Mouse (Mus musculus) MEL (cell line): Measurements from ENCODE around the gene Abhd8. TPM values are rescaled to one million over a fixed set of nuclear protein-coding genes. Genes with fewer than 3 reads are reported as not detected.
A peak's percentile ranks its signal among the peaks of the same experiment; 100 is the strongest.

Source experiments
- DNase-seq: peaks from one replicate; pipeline ENCODE4 v3.0.0; 2011; ENCODE audit warnings: low read depth, low spot score
- H3K27ac ChIP-seq: 2 replicates; pipeline ENCODE4 v1.5.1; 2012; ENCODE audit warnings: low read depth, mild to moderate bottlenecking, control low read depth, low read length, moderate library complexity; ENCODE audit not compliant: control insufficient read depth
- H3K27me3 ChIP-seq, 2 experiments: fragments of 150-350 bp in 1 of 2; sonication (generic) in 1 of 2; 2 replicates each; pipeline ENCODE4 v1.6.1; 2012; ENCODE audit warnings: low read length in 2 of 2, mild to moderate bottlenecking in 2 of 2, improper control_type of control experiment in 1 of 2, moderate library complexity in 1 of 2; ENCODE audit not compliant: insufficient read depth in 2 of 2, control insufficient read depth in 1 of 2
- H3K36me3 ChIP-seq, 2 experiments: 2 replicates each; pipeline ENCODE4 v1.6.1; 2012 to 2014; ENCODE audit warnings: low read length in 2 of 2, improper control_type of control experiment in 1 of 2, inconsistent platforms in 1 of 2, mild to moderate bottlenecking in 1 of 2; ENCODE audit not compliant: insufficient read depth in 2 of 2, control insufficient read depth in 1 of 2
- H3K4me1 ChIP-seq, 2 experiments: fragments of 150-350 bp in 1 of 2; sonication (generic) in 1 of 2; 2 replicates each; pipeline ENCODE4 v1.6.1; 2012; ENCODE audit warnings: low read length in 2 of 2, improper control_type of control experiment in 1 of 2, mild to moderate bottlenecking in 1 of 2; ENCODE audit not compliant: insufficient read depth in 2 of 2, control insufficient read depth in 1 of 2
- H3K4me3 ChIP-seq, 2 experiments: fragments of 150-350 bp in 1 of 2; sonication (generic) in 1 of 2; 2 replicates each; pipeline ENCODE4 v1.5.1; 2012; ENCODE audit warnings: low read depth in 2 of 2, low read length in 2 of 2, mild to moderate bottlenecking in 2 of 2, moderate library complexity in 2 of 2, control low read depth in 1 of 2, improper control_type of control experiment in 1 of 2; ENCODE audit not compliant: control insufficient read depth in 1 of 2, insufficient read depth in 1 of 2
- H3K79me2 ChIP-seq: 2 replicates; pipeline ENCODE4 v1.6.1; 2012; ENCODE audit warnings: mild to moderate bottlenecking, low read length, moderate library complexity; ENCODE audit not compliant: control insufficient read depth, poor library complexity, insufficient read depth
- H3K9ac ChIP-seq: 2 replicates; pipeline ENCODE4 v1.6.1; 2012; ENCODE audit warnings: low read depth, mild to moderate bottlenecking, control low read depth, low read length, moderate library complexity; ENCODE audit not compliant: control insufficient read depth, poor library complexity, severe bottlenecking
- H3K9me3 ChIP-seq: fragments of 150-350 bp; sonication (generic); replicated peaks from 2 replicates; pipeline ENCODE4 v1.6.1; 2012; ENCODE audit warnings: mild to moderate bottlenecking, low read length, improper control_type of control experiment, moderate library complexity; ENCODE audit not compliant: insufficient read depth
- ELF1 ChIP-seq: IDR thresholded peaks from 2 replicates; pipeline ENCODE4 v1.6.1; 2014; ENCODE audit warnings: low read depth, mild to moderate bottlenecking, inconsistent platforms, low read length, improper control_type of control experiment, moderate library complexity
- ETS1 ChIP-seq: IDR thresholded peaks from 2 replicates; pipeline ENCODE4 v1.6.1; 2012; ENCODE audit warnings: low read depth, mild to moderate bottlenecking, inconsistent platforms, low read length, improper control_type of control experiment, moderate library complexity
- GATA1 ChIP-seq: IDR thresholded peaks from 2 replicates; pipeline ENCODE4 v1.6.1; 2011; ENCODE audit warnings: low read depth, low read length, improper control_type of control experiment
- MAX ChIP-seq: IDR thresholded peaks from 2 replicates; pipeline ENCODE4 v1.6.1; 2011; ENCODE audit warnings: low read length, improper control_type of control experiment
- MEF2A ChIP-seq: IDR thresholded peaks from 2 replicates; pipeline ENCODE4 v1.6.1; 2014; ENCODE audit warnings: low read depth, mild to moderate bottlenecking, inconsistent platforms, low read length, improper control_type of control experiment; ENCODE audit not compliant: poor library complexity, insufficient replicate concordance, severe bottlenecking; ENCODE audit errors: extremely low read depth
- MXI1 ChIP-seq: IDR thresholded peaks from 2 replicates; pipeline ENCODE4 v1.6.1; 2011; ENCODE audit warnings: mild to moderate bottlenecking, low read depth, low read length, improper control_type of control experiment
- MYC ChIP-seq: IDR thresholded peaks from 2 replicates; pipeline ENCODE4 v1.6.1; 2011; ENCODE audit warnings: low read depth, mild to moderate bottlenecking, low read length, improper control_type of control experiment, moderate library complexity
- NELFE ChIP-seq: IDR thresholded peaks from 2 replicates; pipeline ENCODE4 v1.6.1; 2011; ENCODE audit warnings: low read depth, low read length, improper control_type of control experiment
- NRF1 ChIP-seq: IDR thresholded peaks from 2 replicates; pipeline ENCODE4 v1.6.1; 2014; ENCODE audit warnings: low read depth, mild to moderate bottlenecking, inconsistent platforms, low read length, improper control_type of control experiment, moderate library complexity; ENCODE audit not compliant: poor library complexity, insufficient read depth, severe bottlenecking
- POLR2A ChIP-seq, 2 experiments: IDR thresholded peaks; 2 replicates each; pipeline ENCODE4 v1.6.1; 2011 to 2012; ENCODE audit warnings: low read length in 2 of 2, mild to moderate bottlenecking in 2 of 2, control low read depth in 1 of 2, improper control_type of control experiment in 1 of 2, low read depth in 1 of 2, moderate library complexity in 1 of 2; ENCODE audit not compliant: control insufficient read depth in 1 of 2, insufficient read depth in 1 of 2, poor library complexity in 1 of 2
- POLR2AphosphoS2 ChIP-seq: IDR thresholded peaks from 2 replicates; pipeline ENCODE4 v1.6.1; 2011; ENCODE audit warnings: low read length, improper control_type of control experiment
- SMC3 ChIP-seq: IDR thresholded peaks from 2 replicates; pipeline ENCODE4 v1.6.1; 2011; ENCODE audit warnings: low read depth, low read length, improper control_type of control experiment
- UBTF ChIP-seq: IDR thresholded peaks from 2 replicates; pipeline ENCODE4 v1.6.1; 2012; ENCODE audit warnings: low read depth, mild to moderate bottlenecking, inconsistent platforms, low read length, improper control_type of control experiment, moderate library complexity, borderline replicate concordance; ENCODE audit not compliant: insufficient read depth
- USF2 ChIP-seq, 2 experiments: IDR thresholded peaks; 2 replicates each; pipeline ENCODE4 v1.6.1; 2011 to 2012; ENCODE audit warnings: improper control_type of control experiment in 2 of 2, low read length in 2 of 2, borderline replicate concordance in 1 of 2, inconsistent platforms in 1 of 2, low read depth in 1 of 2, mild to moderate bottlenecking in 1 of 2; ENCODE audit not compliant: insufficient read depth in 1 of 2
- ZMIZ1 ChIP-seq: IDR thresholded peaks from 2 replicates; pipeline ENCODE4 v1.6.1; 2012; ENCODE audit warnings: low read depth, mild to moderate bottlenecking, inconsistent platforms, low read length, improper control_type of control experiment, moderate library complexity
- ZNF384 ChIP-seq: IDR thresholded peaks from 2 replicates; pipeline ENCODE4 v1.6.1; 2012; ENCODE audit warnings: low read depth, mild to moderate bottlenecking, inconsistent platforms, low read length, improper control_type of control experiment
- polyA plus RNA-seq, 2 experiments: library from polyadenylated mRNA; stranded (reverse) in 1 of 2; unstranded in 1 of 2; fragments of >175 nt in 1 of 2; fragments of >200 nt in 1 of 2; gene quantifications; 2 replicates each; pipeline versions ENCODE4 v1.2.1 to v1.2.4; 2012; ENCODE audit warnings: low replicate concordance in 2 of 2, low read depth in 1 of 2; ENCODE audit not compliant: insufficient read length in 2 of 2, insufficient read depth in 1 of 2, missing spikeins in 1 of 2
- total RNA-seq: library from RNA; depleted of rRNA; stranded (reverse); fragments of 300-350 nt; gene quantifications from 2 replicates; pipeline ENCODE4 v1.2.3, GENCODE M21; 2012

The Abhd8 gene
- total and polyA plus RNA-seq, 3 experiments, result 28.5 to 39.2 TPM; not detected in 1

- peak overlapping the region; percentile 90 for H3K9ac ChIP-seq
Measured at GRCm38 (mm10) chr8:71476099-71476940, 12.9 kb upstream of the Abhd8 start.

GRCm38 (mm10) chr8:71475702-71476075, 12.2 kb upstream of the Abhd8 start:
- Histone ChIP-seq H3K4me1 (no peaks in the 10 kb centered on the region), H3K4me3 (peak overlapping the region; percentile 59 to 64), H3K9me3 (no peaks in the 10 kb centered on the region), H3K36me3 (0 out of 4 replicates have a peak, but pooled peaks cover 0 to 2% of the 10 kb centered on the region in 2 experiments), H3K9ac (peak overlapping the region; percentile 90), H3K79me2 (peaks cover 6% of the 10 kb centered on the region), H3K27me3 (no peaks in the 10 kb centered on the region), H3K27ac (peak overlapping the region; percentile 76)
- DNase-seq, result peak; percentile 39
- TF ChIP-seq POLR2AphosphoS2 (peak; percentile 24; the same call in 1 of the 2 replicates), USF2 (IDR thresholded peaks at IDR 0.05; ENCODE audit: borderline replicate concordance in 1 of 2, insufficient read depth in 1 of 2, low read depth in 1 of 2, low read length in 2 of 2) (no peak), ZNF384 (no peak), NELFE (no peak), MYC (0 out of 2 replicates have a peak, but pooled peaks have one; percentile 20), MAX (0 out of 2 replicates have a peak, but pooled peaks have one; percentile 28), ZMIZ1 (no peak; the same call in 1 of the 2 replicates)

More at GRCm38 (mm10) chr8:71476099-71476940, 12.9 kb upstream of the Abhd8 start:
- H3K79me2 ChIP-seq, result peaks cover 2% of the 10 kb centered on the region; the same call in 1 of the 2 replicates
- no peaks in the 10 kb centered on the region for H3K27me3 ChIP-seq
- no peaks in the 10 kb centered on the region for H3K9me3 ChIP-seq
- no peaks in the 10 kb centered on the region for H3K4me1 ChIP-seq
- DNase-seq, result peak; percentile 87
- TF ChIP-seq UBTF (0 out of 2 replicates have a peak, but pooled peaks have one; percentile 10), MXI1 (peak; percentile 37; the same call in 1 of the 2 replicates), NRF1 (peak; percentile 34; the same call in 1 of the 2 replicates), MAX (peak; percentile 24; the same call in 1 of the 2 replicates), SMC3 (no peak), ELF1 (no peak), NELFE (peak; percentile 39), ZMIZ1 (0 out of 2 replicates have a peak, but pooled peaks have one; percentile 10), POLR2A (IDR thresholded peaks at IDR 0.05; ENCODE audit: control insufficient read depth in 1 of 2, insufficient read depth in 1 of 2, low read depth in 1 of 2, low read length in 2 of 2, poor library complexity in 1 of 2) (peak; percentile 27 to 34; a peak in 1 of 4 replicates), ETS1 (no peak), MEF2A (no peak), GATA1 (no peak), ZNF384 (no peak)
- 0 out of 4 replicates have a peak, but pooled peaks cover 0 to 2% of the 10 kb centered on the region in 2 experiments for H3K36me3 ChIP-seq
- H3K27ac ChIP-seq, result peak overlapping the region; percentile 76
- peak overlapping the region; percentile 59 to 64 for H3K4me3 ChIP-seq
